Mouse (Mus musculus): ENCODE data around the gene Celf6. TPM values are rescaled to one million over a fixed set of nuclear protein-coding genes. Genes with fewer than 3 reads are reported as not detected.
A peak's percentile ranks its signal among the peaks of the same experiment; 100 is the strongest.

Celf6 gene
- total RNA-seq (2017), result not detected in 2 replicates

- peak; percentile 85 to 95 for ATAC-seq (replicated peaks in 1 of 2; ENCODE audit: insufficient read depth in 1 of 2, low FRiP score in 2 of 2, low TSS enrichment in 1 of 2, low read depth in 1 of 2, poor library complexity in 2 of 2, severe bottlenecking in 2 of 2)
Observed at GRCm38 (mm10) chr9:59577844-59578504, at the start of gene Celf6. TSS of gene Celf6 (plus strand) at chr9:59577917.

GRCm38 (mm10) chr9:59528274-59528673, 49.4 kb upstream of the Celf6 start:
- no peak for ATAC-seq (replicated peaks in 1 of 2; ENCODE audit: insufficient read depth in 1 of 2, low FRiP score in 2 of 2, low TSS enrichment in 1 of 2, low read depth in 1 of 2, poor library complexity in 2 of 2, severe bottlenecking in 2 of 2)

DNA sequence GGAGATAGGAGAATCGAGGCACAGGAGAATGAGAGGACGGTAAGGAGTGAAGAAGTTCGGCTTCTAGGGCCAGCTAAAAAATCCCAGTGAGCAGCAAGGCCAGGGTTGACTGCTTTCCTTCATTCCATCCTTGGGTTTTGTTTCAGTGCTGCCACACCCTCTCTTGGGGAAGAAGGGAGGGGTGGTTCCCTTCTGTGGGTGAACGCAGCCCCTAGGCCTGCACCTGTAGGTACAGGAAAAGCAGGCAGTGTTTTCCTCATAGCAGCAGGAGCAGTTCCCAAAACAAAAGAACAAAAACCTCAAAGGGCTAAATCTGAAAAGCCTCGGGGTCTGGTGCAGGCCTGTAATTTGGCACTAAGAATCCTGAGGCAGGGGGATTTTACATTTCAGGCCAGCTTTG, 46.1 kb upstream of the Celf6 start:
- no peak for ATAC-seq (replicated peaks in 1 of 2; ENCODE audit: insufficient read depth in 1 of 2, low FRiP score in 2 of 2, low TSS enrichment in 1 of 2, low read depth in 1 of 2, poor library complexity in 2 of 2, severe bottlenecking in 2 of 2)

GRCm38 (mm10) chr9:59533422-59533821, 44.3 kb upstream of the Celf6 start:
- ATAC-seq (replicated peaks in 1 of 2; ENCODE audit: insufficient read depth in 1 of 2, low FRiP score in 2 of 2, low TSS enrichment in 1 of 2, low read depth in 1 of 2, poor library complexity in 2 of 2, severe bottlenecking in 2 of 2), result no peak

GRCm38 (mm10) chr9:59533889-59534288, 43.8 kb upstream of the Celf6 start:
- ATAC-seq (replicated peaks in 1 of 2; ENCODE audit: insufficient read depth in 1 of 2, low FRiP score in 2 of 2, low TSS enrichment in 1 of 2, low read depth in 1 of 2, poor library complexity in 2 of 2, severe bottlenecking in 2 of 2), result no peak

GRCm38 (mm10) chr9:59537651-59538050, 40.1 kb upstream of the Celf6 start:
- ATAC-seq (replicated peaks in 1 of 2; ENCODE audit: insufficient read depth in 1 of 2, low FRiP score in 2 of 2, low TSS enrichment in 1 of 2, low read depth in 1 of 2, poor library complexity in 2 of 2, severe bottlenecking in 2 of 2), result no peak

DNA sequence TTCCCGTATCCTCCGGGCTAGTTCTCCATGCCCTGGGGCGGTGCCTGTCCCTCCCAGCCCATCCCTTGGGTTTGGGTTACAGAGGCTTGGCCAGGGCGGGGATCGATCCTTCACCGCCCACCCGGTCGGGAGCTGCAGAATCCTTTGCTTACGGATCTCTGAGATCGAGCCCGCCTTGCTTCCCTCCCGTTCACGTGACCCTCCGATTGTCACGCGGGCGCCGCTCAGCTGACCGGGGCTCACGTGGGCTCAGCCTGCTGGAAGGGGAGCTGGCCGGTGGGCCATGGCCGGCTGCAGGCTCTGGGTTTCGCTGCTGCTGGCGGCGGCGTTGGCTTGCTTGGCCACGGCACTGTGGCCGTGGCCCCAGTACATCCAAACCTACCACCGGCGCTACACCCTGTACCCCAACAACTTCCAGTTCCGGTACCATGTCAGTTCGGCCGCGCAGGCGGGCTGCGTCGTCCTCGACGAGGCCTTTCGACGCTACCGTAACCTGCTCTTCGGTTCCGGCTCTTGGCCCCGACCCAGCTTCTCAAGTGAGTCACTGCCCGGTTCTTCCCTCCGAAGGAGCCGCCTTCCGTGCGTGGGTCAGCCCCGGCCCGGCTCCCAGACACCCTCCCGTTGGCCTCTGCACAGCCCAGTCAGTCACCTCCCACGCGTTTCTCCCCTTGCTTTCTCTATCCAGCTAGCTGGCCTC, 38.1 kb upstream of the Celf6 start, which contains the start of the genes Hexa and Tmem202:
Hexa (plus strand) TSS at position 100 of the 697 bp plus-strand sequence.
Tmem202 (minus strand) TSS at position 407 of the 697 bp plus-strand sequence.
- ATAC-seq (replicated peaks in 1 of 2; ENCODE audit: insufficient read depth in 1 of 2, low FRiP score in 2 of 2, low TSS enrichment in 1 of 2, low read depth in 1 of 2, poor library complexity in 2 of 2, severe bottlenecking in 2 of 2), result peak; percentile 65 to 68

DNA sequence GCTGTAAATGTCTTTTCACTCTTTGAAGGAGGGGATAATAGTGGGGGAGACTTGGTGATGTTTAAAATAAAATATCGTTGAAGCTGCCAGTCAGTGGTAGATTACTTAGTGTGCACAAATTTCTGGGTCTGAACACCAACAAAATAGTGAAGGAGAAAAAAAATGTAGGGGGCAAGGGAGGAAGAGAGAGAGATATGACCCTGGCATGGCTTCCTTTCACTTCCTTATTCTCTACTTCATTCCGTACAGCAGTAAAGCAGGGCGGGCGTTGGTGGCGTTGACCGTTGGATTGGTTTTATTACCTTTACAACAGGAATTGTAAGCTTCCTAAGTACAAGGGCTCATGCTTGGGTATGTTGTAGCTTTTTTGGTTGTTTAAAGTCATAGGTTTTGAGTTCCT, 36.1 kb upstream of the Celf6 start:
- no peak for ATAC-seq (replicated peaks in 1 of 2; ENCODE audit: insufficient read depth in 1 of 2, low FRiP score in 2 of 2, low TSS enrichment in 1 of 2, low read depth in 1 of 2, poor library complexity in 2 of 2, severe bottlenecking in 2 of 2)

- ATAC-seq (replicated peaks in 1 of 2; ENCODE audit: insufficient read depth in 1 of 2, low FRiP score in 2 of 2, low TSS enrichment in 1 of 2, low read depth in 1 of 2, poor library complexity in 2 of 2, severe bottlenecking in 2 of 2), result no peak
Observed at GRCm38 (mm10) chr9:59542766-59543324, 34.9 kb upstream of the Celf6 start.

- peak; percentile 42 to 65; a peak in 3 of 4 replicates for ATAC-seq (replicated peaks in 1 of 2; ENCODE audit: insufficient read depth in 1 of 2, low FRiP score in 2 of 2, low TSS enrichment in 1 of 2, low read depth in 1 of 2, poor library complexity in 2 of 2, severe bottlenecking in 2 of 2)
Observed at GRCm38 (mm10) chr9:59544739-59545138, 33.0 kb upstream of the Celf6 start.

DNA sequence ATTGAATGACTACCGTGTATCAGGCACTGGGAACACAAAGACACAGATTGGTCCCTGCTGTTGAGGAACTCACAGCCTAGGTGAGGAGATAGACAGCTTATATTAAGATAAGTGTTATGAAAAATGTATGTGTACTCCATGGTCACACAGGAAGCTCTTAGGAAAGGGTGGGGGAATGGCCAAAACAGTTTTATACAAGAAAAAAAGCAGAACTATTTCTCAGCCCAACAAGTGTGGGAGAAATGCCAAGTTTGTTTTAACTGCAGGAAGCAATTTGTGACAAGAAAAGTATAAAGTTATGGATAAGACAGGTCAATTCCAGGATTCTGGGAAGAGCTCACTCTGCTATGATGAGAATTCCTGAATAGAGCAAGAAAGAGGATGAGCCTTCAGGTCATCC, 29.8 kb upstream of the Celf6 start:
- ATAC-seq (replicated peaks in 1 of 2; ENCODE audit: insufficient read depth in 1 of 2, low FRiP score in 2 of 2, low TSS enrichment in 1 of 2, low read depth in 1 of 2, poor library complexity in 2 of 2, severe bottlenecking in 2 of 2), result peak in 1 of 2 experiments; percentile 33; a peak in 2 of 4 replicates

GRCm38 (mm10) chr9:59548961-59549487, 28.7 kb upstream of the Celf6 start:
- no peak for ATAC-seq (replicated peaks in 1 of 2; ENCODE audit: insufficient read depth in 1 of 2, low FRiP score in 2 of 2, low TSS enrichment in 1 of 2, low read depth in 1 of 2, poor library complexity in 2 of 2, severe bottlenecking in 2 of 2)

DNA sequence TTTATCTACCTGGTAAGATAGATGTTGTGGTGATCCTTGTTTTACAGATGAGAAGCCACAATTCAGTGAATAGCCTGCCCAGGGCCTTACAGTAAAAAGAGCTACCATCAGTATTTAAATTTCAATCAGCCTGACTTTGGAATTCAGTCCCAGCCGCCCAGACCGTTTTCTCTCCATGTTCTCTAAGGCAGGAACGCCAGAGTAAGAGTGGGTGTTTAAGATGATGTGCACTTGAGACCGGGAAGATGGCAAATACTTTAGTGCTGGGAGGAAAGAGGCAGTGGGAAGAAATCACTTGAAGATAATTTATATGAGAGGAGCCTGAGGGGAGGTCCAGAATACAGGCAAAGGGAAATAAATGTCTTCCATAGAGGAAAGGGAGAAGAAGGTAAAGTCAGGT, 27.6 kb upstream of the Celf6 start:
- no peak for ATAC-seq (replicated peaks in 1 of 2; ENCODE audit: insufficient read depth in 1 of 2, low FRiP score in 2 of 2, low TSS enrichment in 1 of 2, low read depth in 1 of 2, poor library complexity in 2 of 2, severe bottlenecking in 2 of 2)

DNA sequence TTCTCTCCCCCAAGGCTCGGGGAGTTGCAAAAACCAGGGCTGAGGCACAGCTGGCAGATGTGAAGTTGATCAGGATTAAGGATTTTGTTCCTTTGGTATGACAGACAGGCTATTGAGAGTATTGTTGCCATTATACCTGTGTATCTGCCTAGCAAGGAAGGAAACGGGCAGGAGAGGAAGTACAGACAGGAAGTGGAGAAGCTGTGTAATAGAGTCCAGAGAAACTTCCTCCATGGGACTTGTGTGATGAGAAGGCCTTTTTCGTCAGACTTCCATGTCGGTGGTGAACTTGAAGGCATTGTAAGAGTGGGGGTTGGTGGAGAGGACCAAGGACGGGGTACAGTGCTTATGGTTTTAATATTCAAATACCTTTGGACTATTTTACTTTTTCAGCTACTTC, 26.7 kb upstream of the Celf6 start:
- ATAC-seq (replicated peaks in 1 of 2; ENCODE audit: insufficient read depth in 1 of 2, low FRiP score in 2 of 2, low TSS enrichment in 1 of 2, low read depth in 1 of 2, poor library complexity in 2 of 2, severe bottlenecking in 2 of 2), result peak; percentile 65 to 67; a peak in 3 of 4 replicates

DNA sequence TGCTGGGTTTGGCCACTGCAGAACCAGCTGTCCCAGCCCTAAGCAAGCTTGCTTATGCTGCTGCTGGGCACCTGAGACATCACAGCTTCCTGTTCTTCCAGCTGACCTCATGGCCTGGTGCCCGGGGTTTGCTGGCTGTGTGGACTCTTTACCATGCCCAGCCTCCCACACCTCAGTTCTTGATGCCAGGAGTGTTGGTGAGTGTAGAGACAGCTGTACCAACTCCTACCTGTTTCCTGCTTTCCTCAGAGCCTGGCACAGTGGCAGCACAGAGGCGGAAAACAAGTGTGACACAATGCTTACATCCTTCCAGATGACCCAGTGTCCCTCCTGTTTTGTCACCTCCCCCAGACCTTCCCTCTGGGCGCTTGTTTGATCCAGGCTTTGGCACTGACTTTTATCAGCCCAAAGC, 26.1 kb upstream of the Celf6 start:
- peak in 1 of 2 experiments; percentile 76; a peak in 1 of 4 replicates for ATAC-seq (replicated peaks in 1 of 2; ENCODE audit: insufficient read depth in 1 of 2, low FRiP score in 2 of 2, low TSS enrichment in 1 of 2, low read depth in 1 of 2, poor library complexity in 2 of 2, severe bottlenecking in 2 of 2)

DNA sequence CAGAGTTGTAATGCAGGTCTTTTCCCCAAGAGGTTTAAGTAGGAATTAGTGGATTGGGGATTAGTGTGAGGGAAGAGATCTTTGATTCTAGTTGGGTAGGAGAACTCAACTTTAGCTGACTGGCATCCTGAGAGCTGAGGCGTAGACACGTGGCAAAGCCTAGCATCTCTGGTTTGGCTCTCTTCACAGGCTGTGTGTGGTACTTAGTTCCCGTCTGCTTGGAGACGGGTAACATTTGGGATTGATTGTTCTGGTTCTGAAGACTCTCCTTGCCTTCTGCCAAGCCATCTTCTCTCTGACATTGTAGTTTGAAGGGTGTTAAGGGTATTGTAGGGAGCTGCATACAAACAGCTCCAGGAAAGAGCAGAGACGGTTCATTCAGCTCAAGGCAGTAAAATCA, 25.1 kb upstream of the Celf6 start:
- ATAC-seq (replicated peaks in 1 of 2; ENCODE audit: insufficient read depth in 1 of 2, low FRiP score in 2 of 2, low TSS enrichment in 1 of 2, low read depth in 1 of 2, poor library complexity in 2 of 2, severe bottlenecking in 2 of 2), result no peak

DNA sequence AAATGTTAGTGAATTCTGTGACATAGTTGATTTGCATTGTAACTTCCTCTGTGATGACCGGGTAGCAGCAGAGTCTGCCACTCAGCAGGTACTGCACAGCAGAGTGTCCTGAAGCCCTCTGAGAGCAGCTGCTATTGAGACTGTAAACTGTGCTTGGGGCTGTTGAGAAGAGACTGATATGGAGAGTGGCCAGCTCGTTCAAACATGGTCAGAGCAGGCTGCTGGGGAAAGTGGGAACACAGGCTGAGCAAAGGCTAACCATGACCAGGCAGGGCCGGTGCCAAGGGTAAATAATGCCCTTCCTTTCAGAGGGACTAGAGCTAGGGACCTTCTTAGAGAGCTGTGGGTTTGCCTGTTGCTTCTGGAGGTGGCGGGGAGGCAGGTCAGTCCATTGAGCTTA, 24.0 kb upstream of the Celf6 start:
- no peak for ATAC-seq (replicated peaks in 1 of 2; ENCODE audit: insufficient read depth in 1 of 2, low FRiP score in 2 of 2, low TSS enrichment in 1 of 2, low read depth in 1 of 2, poor library complexity in 2 of 2, severe bottlenecking in 2 of 2)

- ATAC-seq (replicated peaks in 1 of 2; ENCODE audit: insufficient read depth in 1 of 2, low FRiP score in 2 of 2, low TSS enrichment in 1 of 2, low read depth in 1 of 2, poor library complexity in 2 of 2, severe bottlenecking in 2 of 2), result peak; percentile 65 to 70
Observed at GRCm38 (mm10) chr9:59565600-59565999, 12.1 kb upstream of the Celf6 start.

Measured in hematopoietic stem cell, adult 5-6 weeks (primary cell).